Mouse (Mus musculus) adrenal gland, postnatal 14 days (tissue): ENCODE measurements around the gene Gm6685. TPM values are rescaled to one million over a fixed set of nuclear protein-coding genes. Genes with fewer than 3 reads are reported as not detected.
"Not testable (repeated sequence)": the region's sequence is repeated elsewhere in the genome, so short reads cannot be mapped to it uniquely, and the experiment has no call there.

Experiments used
- DNase-seq: peaks from one replicate; pipeline ENCODE4 v3.0.0; 2021; ENCODE audit warnings: mixed read lengths
- long read RNA-seq, 2 experiments: library from polyadenylated mRNA; stranded (forward); transcript quantifications; one replicate each; pipeline ENCODE4 v2.0.0; 2021
- total RNA-seq: library from RNA; stranded (reverse); gene quantifications from 2 replicates; pipeline ENCODE4 v1.2.3, GENCODE M21; 2021

Gene Gm6685
- total RNA-seq = 3.7 and 6.2 TPM in 2 replicates
- long read RNA-seq, experiment 1 = 0 reads
- long read RNA-seq, experiment 2 = 0 reads

GRCm38 (mm10) chr11:28339224-28340150 lies at the start of gene Gm6685:
Gene Gm6685, minus strand, starts transcription at chr11:28339867.
- DNase-seq = not testable (repeated sequence)

GRCm38 (mm10) chr11:28375891-28376290 lies 36.2 kb upstream of the Gm6685 start:
- no peak for DNase-seq

GRCm38 (mm10) chr11:28374636-28375035 lies 35.0 kb upstream of the Gm6685 start:
- no peak for DNase-seq

GRCm38 (mm10) chr11:28371381-28371780 lies 31.7 kb upstream of the Gm6685 start:
- DNase-seq = not testable (repeated sequence)

- DNase-seq = no peak
These were observed 26.2 kb upstream of the Gm6685 start for GRCm38 (mm10) chr11:28365929-28366244.

- peak; percentile 92 for DNase-seq
These were observed 25.7 kb upstream of the Gm6685 start for GRCm38 (mm10) chr11:28365209-28365928.

GRCm38 (mm10) chr11:28343465-28343864 lies 3.8 kb upstream of the Gm6685 start:
- DNase-seq = no peak

GRCm38 (mm10) chr11:28341887-28342286 lies 2.2 kb upstream of the Gm6685 start:
- DNase-seq = no peak

GRCm38 (mm10) chr11:28327878-28328277 lies 11.8 kb downstream of the Gm6685 start:
- no peak for DNase-seq

GRCm38 (mm10) chr11:28313396-28313795 lies 26.3 kb downstream of the Gm6685 start:
- no peak for DNase-seq

GRCm38 (mm10) chr11:28307723-28308122 lies 31.9 kb downstream of the Gm6685 start:
- no peak for DNase-seq

- no peak for DNase-seq
These were observed 49.2 kb downstream of the Gm6685 start for GRCm38 (mm10) chr11:28290440-28290839.

Other genes starting within 250 kb of the Gm6685 start
- 8.7 and 11.6 TPM in 2 replicates for gene Ccdc85a, start 244.5 kb upstream of the Gm6685 start, total RNA-seq